Mouse (Mus musculus) retina, embryonic 14.5 days (tissue): ENCODE measurements at regions not wholly inside any gene's neighbourhood (a gene's known extent, or its start where the extent isn't known, plus 50 kb on each side); places are given as distances from the start of the nearest gene placed in this dataset.
A peak's percentile ranks its signal among the peaks of the same experiment; 100 is the strongest.

Experiments used
- DNase-seq: peaks from one replicate; pipeline ENCODE4 v3.0.0-alpha.2; 2015; ENCODE audit warnings: low spot score

- DNase-seq, result peak; percentile 81
Measured at GRCm38 (mm10) chr7:72362690-72363089, 56.3 kb upstream of the Mctp2 start.

GRCm38 (mm10) chr7:72391323-72391722 lies 84.9 kb upstream of the Mctp2 start:
- DNase-seq, result peak; percentile 81

- peak; percentile 84 for DNase-seq
Measured at GRCm38 (mm10) chr7:72400056-72400455, 93.6 kb upstream of the Mctp2 start.

GRCm38 (mm10) chr7:72406131-72406530 lies 99.7 kb upstream of the Mctp2 start:
- DNase-seq, result no peak

- no peak for DNase-seq
Measured at GRCm38 (mm10) chr7:72408409-72408986, 102.1 kb upstream of the Mctp2 start.

- DNase-seq, result no peak
Measured at GRCm38 (mm10) chr7:72438552-72438951, 132.1 kb upstream of the Mctp2 start.

- DNase-seq, result no peak
Measured at GRCm38 (mm10) chr7:72442001-72442400, 135.6 kb upstream of the Mctp2 start.

GRCm38 (mm10) chr7:72444016-72444415 lies 137.6 kb upstream of the Mctp2 start:
- no peak for DNase-seq

GRCm38 (mm10) chr7:72444792-72445191 lies 138.4 kb upstream of the Mctp2 start:
- DNase-seq, result no peak

GRCm38 (mm10) chr7:72446911-72447310 lies 140.5 kb upstream of the Mctp2 start:
- no peak for DNase-seq

- DNase-seq, result peak; percentile 5
Measured at GRCm38 (mm10) chr7:72462978-72463377, 156.6 kb upstream of the Mctp2 start.

- no peak for DNase-seq
Measured at GRCm38 (mm10) chr7:72464658-72465057, 158.2 kb upstream of the Mctp2 start.

- no peak for DNase-seq
Measured at GRCm38 (mm10) chr7:72469691-72470090, 163.3 kb upstream of the Mctp2 start.

- DNase-seq, result no peak
Measured at GRCm38 (mm10) chr7:72474751-72475150, 168.3 kb upstream of the Mctp2 start.

GRCm38 (mm10) chr7:72478936-72479335 lies 172.5 kb upstream of the Mctp2 start:
- no peak for DNase-seq

GRCm38 (mm10) chr7:72481275-72481674 lies 174.9 kb upstream of the Mctp2 start:
- no peak for DNase-seq

GRCm38 (mm10) chr7:72490161-72490560 lies 183.8 kb upstream of the Mctp2 start:
- no peak for DNase-seq

GRCm38 (mm10) chr7:72493292-72493691 lies 186.9 kb upstream of the Mctp2 start:
- DNase-seq, result no peak

- no peak for DNase-seq
Measured at GRCm38 (mm10) chr7:72496933-72497631, 190.7 kb upstream of the Mctp2 start.

GRCm38 (mm10) chr7:72498562-72499230 lies 192.3 kb upstream of the Mctp2 start:
- no peak for DNase-seq

- no peak for DNase-seq
Measured at GRCm38 (mm10) chr7:72499788-72500187, 193.4 kb upstream of the Mctp2 start.

GRCm38 (mm10) chr7:72500190-72500589 lies 193.8 kb upstream of the Mctp2 start:
- no peak for DNase-seq

GRCm38 (mm10) chr7:72500996-72501395 lies 194.6 kb upstream of the Mctp2 start:
- DNase-seq, result peak; percentile 55
